Mouse (Mus musculus): ENCODE results near the gene Apoa4. TPM values are rescaled to one million over a fixed set of nuclear protein-coding genes. Genes with fewer than 3 reads are reported as not detected.

Apoa4 gene
- polyA plus RNA-seq (2014; fragmentation: Illumina TruSeq; extraction: RNeasy Lipid Tissue Mini Kit (QIAGEN cat#74804); ENCODE audit: low read depth, low replicate concordance) = not detected

GRCm38 (mm10) chr9:46240526-46241153 lies at the start of gene Apoa4:
TSS of gene Apoa4 (plus strand) at chr9:46240696.

GRCm38 (mm10) chr9:46228491-46228890 lies 12.0 kb upstream of the Apoa4 start, which contains the start of gene Apoa1:
TSS of gene Apoa1 (plus strand) at chr9:46228580.

GRCm38 (mm10) chr9:46235596-46235648 lies 5.1 kb upstream of the Apoa4 start, which contains the start of gene Apoc3:
TSS of gene Apoc3 (minus strand) at chr9:46235636.

GRCm38 (mm10) chr9:46268343-46268873 lies 27.9 kb downstream of the Apoa4 start, which contains the start of gene Apoa5:
TSS of gene Apoa5 (plus strand) at chr9:46268633.

GRCm38 (mm10) chr9:46272677-46273454 lies 32.4 kb downstream of the Apoa4 start, which contains the start of gene Zpr1:
TSS of gene Zpr1 (plus strand) at chr9:46273064.

GRCm38 (mm10) chr9:46282631-46283436 lies 42.3 kb downstream of the Apoa4 start, which contains the start of gene Bud13:
TSS of gene Bud13 (plus strand) at chr9:46283008.

Other genes with a start within 250 kb of the Apoa4 start
- 158 TPM for gene Pafah1b2, start 228.0 kb upstream of the Apoa4 start, polyA plus RNA-seq (2014; fragmentation: Illumina TruSeq; extraction: RNeasy Lipid Tissue Mini Kit (QIAGEN cat#74804); ENCODE audit: low read depth, low replicate concordance)
- 9.1 TPM for gene Sik3, start 227.9 kb upstream of the Apoa4 start, polyA plus RNA-seq (2014; fragmentation: Illumina TruSeq; extraction: RNeasy Lipid Tissue Mini Kit (QIAGEN cat#74804); ENCODE audit: low read depth, low replicate concordance)
- gene Apoa1, start 12.1 kb upstream of the Apoa4 start, polyA plus RNA-seq (2014; fragmentation: Illumina TruSeq; extraction: RNeasy Lipid Tissue Mini Kit (QIAGEN cat#74804); ENCODE audit: low read depth, low replicate concordance) = not detected
- gene Apoc3, start 5.1 kb upstream of the Apoa4 start, polyA plus RNA-seq (2014; fragmentation: Illumina TruSeq; extraction: RNeasy Lipid Tissue Mini Kit (QIAGEN cat#74804); ENCODE audit: low read depth, low replicate concordance) = not detected
- not detected for gene Apoa5, start 27.9 kb downstream of the Apoa4 start, polyA plus RNA-seq (2014; fragmentation: Illumina TruSeq; extraction: RNeasy Lipid Tissue Mini Kit (QIAGEN cat#74804); ENCODE audit: low read depth, low replicate concordance)
- 14.8 TPM for gene Zpr1, start 32.4 kb downstream of the Apoa4 start, polyA plus RNA-seq (2014; fragmentation: Illumina TruSeq; extraction: RNeasy Lipid Tissue Mini Kit (QIAGEN cat#74804); ENCODE audit: low read depth, low replicate concordance)
- 3.8 TPM for gene Bud13, start 42.3 kb downstream of the Apoa4 start, polyA plus RNA-seq (2014; fragmentation: Illumina TruSeq; extraction: RNeasy Lipid Tissue Mini Kit (QIAGEN cat#74804); ENCODE audit: low read depth, low replicate concordance)
- not detected for gene 4931429L15Rik, start 79.3 kb downstream of the Apoa4 start, polyA plus RNA-seq (2014; fragmentation: Illumina TruSeq; extraction: RNeasy Lipid Tissue Mini Kit (QIAGEN cat#74804); ENCODE audit: low read depth, low replicate concordance)

Measured in adrenal gland, adult 10 weeks (tissue).